12 mouse cellular contexts compared by ENCODE assay signal in genomic region chr3:122106920-122107319, GRCm38 (mm10).
A peak's percentile ranks its signal among the peaks of the same experiment; 100 is the strongest.
DNase-seq lines count a peak whose midpoint lies in the region; ATAC-seq and TF ChIP-seq lines count a peak whose summit lies in the region.
"Had no signal": no experiment of that assay in that cellular context is flagged by ENCODE, and none has a peak within 500 bp of the region (broad histone marks: within the 10 kb centered on the region; RNA-seq: fewer than 3 reads in every experiment).

No protein-coding gene starts in this region.

- H3K36me3 ChIP-seq in heart, embryonic 15.5 days: no peaks in the 10 kb centered on the region
- peaks cover 0 to 21% of the 10 kb centered on the region in 2 experiments; a peak in 2 of 4 replicates for H3K36me3 ChIP-seq in MEL (ENCODE audit: control insufficient read depth in 1 of 2, insufficient read depth in 2 of 2, low read length in 2 of 2)
- H3K36me3 ChIP-seq in liver, postnatal 0 days (replicated peaks; ENCODE audit: insufficient read depth, low read length): no peaks in the 10 kb centered on the region

- TF ChIP-seq RAD21 in MEL (IDR thresholded peaks at IDR 0.05; ENCODE audit: low read depth, low read length): no peak

- ATAC-seq in heart, embryonic 15.5 days (replicated peaks; ENCODE audit: insufficient number of reproducible peaks, insufficient read depth, low FRiP score, low read depth): no peak
- peak; percentile 22 for ATAC-seq in liver, postnatal 0 days
- no peak for ATAC-seq in CD4-positive, CD25-positive, alpha-beta regulatory T cell, adult 4 months
- ATAC-seq: hindbrain, embryonic 16.5 days had no signal

- no peaks in the 10 kb centered on the region for H3K79me2 ChIP-seq in MEL (ENCODE audit: control insufficient read depth, insufficient read depth, low read length, poor library complexity)

- peak overlapping the region; percentile 61 for H3K27ac ChIP-seq in heart, embryonic 15.5 days
- peak overlapping the region; percentile 54; the same call in 1 of the 2 replicates for H3K27ac ChIP-seq in MEL (ENCODE audit: control insufficient read depth, low read depth, low read length)
- H3K27ac ChIP-seq in liver, postnatal 0 days (ENCODE audit: low read depth): no peak overlapping the region

- no peak overlapping the region for H3K4me3 ChIP-seq in heart, embryonic 15.5 days
- peak overlapping the region in 1 of 2 experiments; percentile 30; a peak in 1 of 4 replicates for H3K4me3 ChIP-seq in MEL (ENCODE audit: control insufficient read depth in 1 of 2, insufficient read depth in 1 of 2, low read depth in 2 of 2, low read length in 2 of 2)
- H3K4me3 ChIP-seq in liver, postnatal 0 days (ENCODE audit: low read depth, low read length): no peak overlapping the region

- H3K9ac ChIP-seq in heart, embryonic 15.5 days: no peak overlapping the region
- no peak overlapping the region for H3K9ac ChIP-seq in MEL (ENCODE audit: control insufficient read depth, low read depth, low read length, poor library complexity, severe bottlenecking)
- no peak overlapping the region for H3K9ac ChIP-seq in liver, postnatal 0 days (replicated peaks)

- H3K4me1 ChIP-seq in heart, embryonic 15.5 days (replicated peaks): peaks cover 18% of the 10 kb centered on the region
- H3K4me1 ChIP-seq in MEL (ENCODE audit: control insufficient read depth in 1 of 2, insufficient read depth in 2 of 2, low read length in 2 of 2): peaks cover 3 to 36% of the 10 kb centered on the region in 2 experiments; a peak in 3 of 4 replicates
- H3K4me1 ChIP-seq in liver, postnatal 0 days (ENCODE audit: insufficient read depth): peaks cover 20% of the 10 kb centered on the region

- H3K4me2 ChIP-seq in heart, embryonic 15.5 days: no peak overlapping the region
- peak overlapping the region; percentile 44 for H3K4me2 ChIP-seq in liver, postnatal 0 days (ENCODE audit: low read depth, low read length)
- H3K4me2 ChIP-seq: midbrain, embryonic 11.5 days had no signal

- no peaks in the 10 kb centered on the region for H3K9me3 ChIP-seq in heart, embryonic 15.5 days (replicated peaks)
- no peaks in the 10 kb centered on the region for H3K9me3 ChIP-seq in MEL (replicated peaks; ENCODE audit: insufficient read depth, low read length)
- no peaks in the 10 kb centered on the region for H3K9me3 ChIP-seq in liver, postnatal 0 days (ENCODE audit: low read length)

- no peak for DNase-seq in heart, adult 11 months
- DNase-seq in MEL (ENCODE audit: low read depth, low spot score): peak; percentile 25
- DNase-seq in c-Kit-positive CD71-positive TER-119-negative erythroid progenitor cells, embryonic 14.5 days (ENCODE audit: low read depth): peak; percentile 40
- no peak for DNase-seq in liver, postnatal 0 days
- DNase-seq in neural tube, embryonic 10.5 days (ENCODE audit: extremely low spot score, low spot score): no peak
- DNase-seq: cerebellum, adult 8-10 months; kidney, postnatal 10 days; layer of hippocampus, adult 9-11 months had no signal

- TF ChIP-seq POLR2A in MEL (IDR thresholded peaks at IDR 0.05; ENCODE audit: control insufficient read depth in 1 of 2, insufficient read depth in 1 of 2, low read depth in 1 of 2, low read length in 2 of 2, poor library complexity in 1 of 2): no peak

- H3K27me3 ChIP-seq in heart, embryonic 15.5 days: no peaks in the 10 kb centered on the region
- H3K27me3 ChIP-seq in MEL (ENCODE audit: control insufficient read depth in 1 of 2, insufficient read depth in 2 of 2, low read length in 2 of 2): no peaks in the 10 kb centered on the region
- no peaks in the 10 kb centered on the region for H3K27me3 ChIP-seq in liver, postnatal 0 days (ENCODE audit: insufficient read depth, low read length)

- no peak for TF ChIP-seq CTCF in MEL (IDR thresholded peaks at IDR 0.05 in 2 of 3, conservative IDR thresholded peaks at IDR 0.05 in 1 of 3; ENCODE audit: control insufficient read depth in 1 of 3, insufficient read depth in 1 of 3, low read depth in 2 of 3, low read length in 3 of 3, poor library complexity in 1 of 3, severe bottlenecking in 1 of 3)
- no peak for TF ChIP-seq CTCF in liver, postnatal 0 days (IDR thresholded peaks at IDR 0.05; ENCODE audit: low read depth)

- WGBS in heart, embryonic 15.5 days: 69% methylated on average over 8 of the region's 8 CpGs
- WGBS in liver, postnatal 0 days (ENCODE audit: insufficient replicate concordance): 44% methylated on average over 8 of the region's 8 CpGs

- no peak for TF ChIP-seq EP300 in MEL (IDR thresholded peaks at IDR 0.05; ENCODE audit: low read depth in 1 of 2, low read length in 2 of 2)
- peak; percentile 54 for TF ChIP-seq EP300 in liver, postnatal 0 days (IDR thresholded peaks at IDR 0.05; ENCODE audit: low read depth)

TF ChIP-seq in MEL, 35 proteins besides CTCF, POLR2A, EP300 and RAD21:
- TF ChIP-seq UBTF (IDR thresholded peaks at IDR 0.05; ENCODE audit: borderline replicate concordance, insufficient read depth, low read depth, low read length) (no peak), TAL1 (IDR thresholded peaks at IDR 0.05; ENCODE audit: low read length) (peak; percentile 8; the same call in 1 of the 2 replicates)

Comparison
In these comparisons a context has a peak if more than half of its experiments do, and no peak if none do; other contexts are left out.
1. DNase-seq: peak in MEL (single experiment) and c-Kit-positive CD71-positive TER-119-negative erythroid progenitor cells, embryonic 14.5 days (single experiment); none in heart, adult 11 months (single experiment), liver, postnatal 0 days (single experiment) and neural tube, embryonic 10.5 days (single experiment).